Mouse (Mus musculus): ENCODE measurements around the gene Ago4. TPM values are rescaled to one million over a fixed set of nuclear protein-coding genes. Genes with fewer than 3 reads are reported as not detected.

Gene Ago4
- polyA plus RNA-seq, 1 experiment from 2014 or later, result 1.2 TPM

DNA sequence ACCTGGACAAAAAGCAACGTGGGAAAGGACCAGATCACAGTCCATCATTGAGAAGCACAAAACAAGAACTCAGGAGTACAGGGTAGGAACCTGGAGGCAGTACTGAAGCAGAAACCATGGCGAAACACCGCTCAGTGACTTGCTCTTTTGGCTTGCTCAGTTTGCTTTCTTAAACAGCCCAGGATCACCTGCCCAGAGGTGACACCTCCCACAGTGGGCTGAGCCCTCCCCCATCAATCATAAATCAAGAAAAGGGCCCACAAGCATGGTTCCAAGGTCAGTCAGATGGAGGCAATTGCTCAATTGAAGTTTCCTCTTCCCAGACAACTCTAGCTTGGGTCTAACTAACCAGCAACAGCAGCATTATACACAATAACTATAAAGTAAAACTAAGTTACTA lies 49.4 kb downstream of the Ago4 start:
- no peaks in the 10 kb centered on the region for H3K9me3 ChIP-seq (replicated peaks)
- no peaks in the 10 kb centered on the region for H3K27me3 ChIP-seq (ENCODE audit: low read depth, poor library complexity, severe bottlenecking)
- H3K4me3 ChIP-seq, result no peak overlapping the region
- WGBS, result 91% methylated on average over 3 of the region's 3 CpGs
- H3K27ac ChIP-seq, result no peak overlapping the region
- H3K36me3 ChIP-seq, result no peaks in the 10 kb centered on the region
- DNase-seq (ENCODE audit: low spot score), result no peak
- no peaks in the 10 kb centered on the region for H3K4me1 ChIP-seq

DNA sequence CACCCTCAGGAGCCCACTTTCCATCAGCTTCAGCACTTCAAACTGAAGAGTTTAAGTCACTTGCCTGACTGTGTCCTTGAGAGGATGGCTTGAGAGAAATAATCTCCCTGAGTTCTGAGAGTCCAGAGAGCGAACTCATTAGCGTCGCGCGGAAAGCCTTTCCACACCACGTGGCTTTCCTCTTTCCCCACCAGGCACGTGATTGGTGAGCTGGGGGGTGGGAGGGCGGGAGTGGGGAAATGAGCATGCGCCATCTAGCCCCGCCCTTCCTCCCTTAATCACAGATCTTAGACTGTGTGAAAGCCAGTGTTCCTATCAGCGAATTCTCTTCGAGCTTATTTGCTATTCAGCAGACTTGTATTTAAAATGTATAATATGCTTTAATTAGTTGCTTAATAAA lies 50.3 kb downstream of the Ago4 start:
- WGBS, result 85% methylated on average over 12 of the region's 12 CpGs
- Histone ChIP-seq H3K36me3 (no peaks in the 10 kb centered on the region), H3K27me3 (ENCODE audit: low read depth, poor library complexity, severe bottlenecking) (no peaks in the 10 kb centered on the region), H3K9me3 (replicated peaks) (no peaks in the 10 kb centered on the region), H3K4me3 (no peak overlapping the region), H3K4me1 (no peaks in the 10 kb centered on the region), H3K27ac (no peak overlapping the region)
- DNase-seq (ENCODE audit: low spot score), result no peak

DNA sequence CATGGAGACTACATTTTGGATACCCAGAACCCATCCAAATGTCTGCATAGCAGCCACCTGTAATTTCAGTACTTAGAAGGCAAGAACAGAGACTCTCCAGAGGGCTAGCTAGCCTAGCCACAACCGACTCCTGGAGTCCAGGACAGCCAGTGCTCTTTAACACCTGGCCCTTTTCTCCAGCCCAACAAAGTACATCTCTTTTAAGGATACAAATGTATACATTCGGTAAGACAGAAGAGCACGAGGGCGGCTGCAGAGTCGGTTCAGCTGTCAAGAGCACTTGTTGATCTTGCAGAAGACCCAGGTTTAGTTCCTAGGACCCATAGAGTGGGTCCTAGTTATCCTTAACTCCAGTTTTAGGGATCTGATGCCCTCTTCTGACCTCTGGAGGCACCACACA lies 51.8 kb downstream of the Ago4 start:
- DNase-seq (ENCODE audit: low spot score), result no peak
- H3K9me3 ChIP-seq (replicated peaks), result no peaks in the 10 kb centered on the region
- 93% methylated on average over 5 of the region's 5 CpGs for WGBS
- H3K4me3 ChIP-seq, result no peak overlapping the region
- no peak overlapping the region for H3K27ac ChIP-seq
- H3K4me1 ChIP-seq, result no peaks in the 10 kb centered on the region
- H3K27me3 ChIP-seq (ENCODE audit: low read depth, poor library complexity, severe bottlenecking), result no peaks in the 10 kb centered on the region
- no peaks in the 10 kb centered on the region for H3K36me3 ChIP-seq

DNA sequence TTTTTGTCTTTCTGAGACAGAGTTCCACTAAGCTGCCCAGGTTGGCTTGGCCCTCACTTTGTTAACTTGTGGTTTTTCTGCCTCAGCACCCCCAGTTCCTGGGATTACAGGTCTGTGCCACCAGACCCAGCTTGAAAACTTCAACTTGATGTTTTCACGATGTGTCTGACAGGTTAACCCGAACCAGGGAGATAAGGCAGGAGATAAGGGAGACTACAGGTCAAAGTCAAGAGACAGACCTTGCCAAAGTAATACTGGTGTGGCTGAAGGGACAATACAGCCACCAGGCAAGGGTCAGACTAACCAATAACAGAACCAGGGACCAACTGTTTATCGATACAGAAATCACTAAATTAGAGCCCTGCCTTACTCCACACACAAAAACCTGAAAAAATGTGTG lies 53.0 kb downstream of the Ago4 start:
- DNase-seq (ENCODE audit: low spot score), result no peak
- WGBS, result 53% methylated on average over 3 of the region's 3 CpGs

DNA sequence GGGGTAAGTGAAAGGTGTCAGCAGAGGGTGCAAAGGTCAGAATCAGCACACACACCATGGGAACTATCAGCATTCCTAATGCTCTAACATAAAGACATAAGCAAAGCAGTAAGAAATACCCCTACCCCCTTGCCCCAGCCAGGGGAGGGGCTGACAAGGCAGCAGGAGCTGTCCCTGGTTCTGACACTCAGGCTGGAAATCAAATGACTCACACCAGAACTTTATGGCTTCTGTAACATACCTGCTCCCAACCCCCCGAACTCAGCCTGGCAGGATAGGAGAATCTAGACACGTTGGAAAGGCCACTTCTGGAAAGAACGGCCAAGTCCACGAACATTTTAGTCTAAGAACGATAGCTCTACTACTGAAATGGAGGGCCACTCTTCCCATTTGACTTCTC lies 60.2 kb downstream of the Ago4 start:
- no peaks in the 10 kb centered on the region for H3K27me3 ChIP-seq (ENCODE audit: low read depth, poor library complexity, severe bottlenecking)
- no peaks in the 10 kb centered on the region for H3K36me3 ChIP-seq
- peaks cover 8% of the 10 kb centered on the region for H3K4me1 ChIP-seq
- no peak overlapping the region for H3K27ac ChIP-seq
- no peaks in the 10 kb centered on the region for H3K9me3 ChIP-seq (replicated peaks)
- no peak overlapping the region for H3K4me3 ChIP-seq
- WGBS, result 45% methylated on average over 5 of the region's 5 CpGs
- DNase-seq (ENCODE audit: low spot score), result peak; percentile 40

More for the DNA sequence above, 53.0 kb downstream of the Ago4 start:
- Histone ChIP-seq H3K27ac (no peak overlapping the region), H3K4me3 (no peak overlapping the region), H3K4me1 (no peaks in the 10 kb centered on the region), H3K9me3 (replicated peaks) (no peaks in the 10 kb centered on the region), H3K27me3 (ENCODE audit: low read depth, poor library complexity, severe bottlenecking) (no peaks in the 10 kb centered on the region), H3K36me3 (no peaks in the 10 kb centered on the region)

DNA sequence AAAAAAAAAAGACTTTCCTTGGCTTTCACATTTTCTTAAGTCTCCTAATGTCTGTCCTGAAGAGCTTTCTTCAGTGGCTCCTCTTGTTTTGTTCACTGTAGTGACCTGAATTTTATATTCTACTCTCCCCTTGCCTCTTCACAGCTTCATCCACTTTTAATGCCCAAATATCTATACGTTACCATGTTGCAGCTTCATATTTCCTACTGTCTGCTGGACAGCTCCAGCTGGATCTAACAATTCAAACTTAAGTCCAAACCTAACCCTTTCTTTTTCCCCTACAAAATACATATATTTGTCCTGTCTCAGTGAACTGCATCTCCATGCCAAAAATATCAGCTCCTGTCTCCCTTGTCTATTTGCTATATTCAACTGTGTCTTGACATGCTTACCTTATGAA lies 63.9 kb downstream of the Ago4 start:
- Histone ChIP-seq H3K4me3 (no peak overlapping the region), H3K4me1 (peaks cover 43% of the 10 kb centered on the region), H3K9me3 (replicated peaks) (no peaks in the 10 kb centered on the region), H3K27ac (no peak overlapping the region), H3K27me3 (ENCODE audit: low read depth, poor library complexity, severe bottlenecking) (no peaks in the 10 kb centered on the region), H3K36me3 (no peaks in the 10 kb centered on the region)
- DNase-seq (ENCODE audit: low spot score), result no peak
- 79% methylated on average over 1 of the region's 1 CpGs for WGBS

DNA sequence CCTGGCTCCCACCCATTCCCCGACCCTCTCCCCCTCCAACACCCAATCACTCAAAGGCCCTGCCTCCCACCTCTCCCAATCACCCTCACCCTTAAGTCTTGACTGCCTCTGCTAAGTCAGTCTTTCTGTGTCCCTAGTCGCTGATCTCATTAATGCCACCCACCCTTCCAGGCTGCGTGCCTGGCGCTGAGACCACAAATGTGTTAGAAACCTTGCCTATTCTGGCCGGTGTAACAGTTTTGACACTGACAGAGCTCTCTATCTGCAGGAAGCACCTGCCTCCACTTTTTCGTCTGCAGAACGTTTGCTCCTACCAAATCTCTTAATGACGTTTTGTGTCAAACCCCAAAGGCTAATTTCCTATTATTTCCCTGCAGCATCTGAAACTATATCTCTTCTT lies 64.3 kb downstream of the Ago4 start:
- peak overlapping the region; percentile 79 for H3K4me3 ChIP-seq
- no peaks in the 10 kb centered on the region for H3K9me3 ChIP-seq (replicated peaks)
- H3K27ac ChIP-seq, result peak overlapping the region; percentile 95
- DNase-seq (ENCODE audit: low spot score), result no peak
- 10% methylated on average over 8 of the region's 8 CpGs for WGBS
- peaks cover 46% of the 10 kb centered on the region for H3K4me1 ChIP-seq
- no peaks in the 10 kb centered on the region for H3K27me3 ChIP-seq (ENCODE audit: low read depth, poor library complexity, severe bottlenecking)
- H3K36me3 ChIP-seq, result no peaks in the 10 kb centered on the region

DNA sequence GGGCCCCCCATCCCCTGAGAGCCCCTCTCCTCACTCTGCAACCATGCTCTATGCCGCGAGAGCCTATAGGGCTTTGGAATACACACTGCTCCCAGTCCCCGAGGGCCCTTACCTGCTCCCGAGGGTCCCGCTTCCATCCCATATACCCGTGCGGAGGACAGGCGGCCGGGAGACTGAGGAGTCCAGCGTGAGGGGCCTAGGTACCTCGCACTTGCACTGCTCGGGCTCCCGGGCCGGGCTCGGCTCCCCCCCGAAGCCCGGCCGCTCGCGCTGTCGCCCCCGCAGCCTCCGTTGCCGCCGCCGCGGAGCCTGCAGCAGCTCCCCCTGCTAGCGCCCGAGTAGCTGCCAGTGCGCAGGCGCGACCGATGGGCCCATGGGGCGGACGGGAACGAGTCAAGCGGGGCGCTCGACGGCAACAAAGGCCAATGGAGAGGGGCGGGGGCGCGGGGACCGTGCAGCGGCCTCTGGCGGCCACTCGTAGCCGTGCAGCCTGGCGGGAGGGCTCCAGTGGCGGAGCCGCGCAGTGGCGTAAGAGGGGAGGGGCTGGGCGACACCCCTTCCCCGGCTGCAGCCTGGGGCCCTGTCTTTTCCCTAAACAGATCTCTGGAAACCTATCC lies 64.9 kb downstream of the Ago4 start, which contains the start of gene Ago1:
TSS of gene Ago1 (minus strand) at position 299 of the 617 bp plus-strand sequence.
- peak within 1 kb of the TSS; percentile 79 for H3K4me3 ChIP-seq
- H3K36me3 ChIP-seq, result no peaks in the 10 kb centered on the region
- H3K27me3 ChIP-seq (ENCODE audit: low read depth, poor library complexity, severe bottlenecking), result no peaks in the 10 kb centered on the region
- peak within 1 kb of the TSS; percentile 95 for H3K27ac ChIP-seq
- WGBS, result under 1% methylated on average over 55 of the region's 55 CpGs
- H3K4me1 ChIP-seq, result peaks cover 46% of the 10 kb centered on the region
- peak; percentile 98 for DNase-seq (ENCODE audit: low spot score)
- no peaks in the 10 kb centered on the region for H3K9me3 ChIP-seq (replicated peaks)

DNA sequence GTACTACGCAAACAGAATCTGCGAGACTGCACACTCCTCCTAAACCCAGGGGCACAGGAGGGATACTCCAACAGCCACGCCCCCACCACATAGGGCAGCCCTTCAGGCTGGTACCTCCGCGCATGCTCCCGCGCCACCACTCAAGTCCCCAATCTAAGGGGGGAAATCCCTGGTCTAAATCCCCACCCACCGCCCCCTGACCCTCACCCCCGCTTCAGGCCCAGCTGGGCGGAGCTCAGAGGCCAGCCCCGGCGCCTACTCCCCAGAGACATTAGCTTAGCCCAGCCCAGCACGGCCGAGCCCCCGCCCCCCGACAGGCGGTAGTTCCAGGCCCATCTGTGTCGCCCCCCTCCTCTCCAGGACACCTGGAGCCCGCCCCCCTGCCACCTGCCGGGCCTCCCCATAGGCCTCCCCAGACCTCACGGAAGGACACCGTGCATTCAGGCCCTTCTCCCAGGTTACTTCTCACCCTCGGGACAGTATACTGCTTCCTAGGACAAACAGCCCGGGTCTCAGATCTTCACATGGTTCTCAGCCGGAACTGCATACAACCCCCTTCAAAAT lies 65.5 kb downstream of the Ago4 start:
- no peaks in the 10 kb centered on the region for H3K27me3 ChIP-seq (ENCODE audit: low read depth, poor library complexity, severe bottlenecking)
- peak; percentile 87 for DNase-seq (ENCODE audit: low spot score)
- no peaks in the 10 kb centered on the region for H3K9me3 ChIP-seq (replicated peaks)
- peak overlapping the region; percentile 95 for H3K27ac ChIP-seq
- 2% methylated on average over 25 of the region's 25 CpGs for WGBS
- peaks cover 46% of the 10 kb centered on the region for H3K4me1 ChIP-seq
- H3K36me3 ChIP-seq, result no peaks in the 10 kb centered on the region
- H3K4me3 ChIP-seq, result peak overlapping the region; percentile 79

DNA sequence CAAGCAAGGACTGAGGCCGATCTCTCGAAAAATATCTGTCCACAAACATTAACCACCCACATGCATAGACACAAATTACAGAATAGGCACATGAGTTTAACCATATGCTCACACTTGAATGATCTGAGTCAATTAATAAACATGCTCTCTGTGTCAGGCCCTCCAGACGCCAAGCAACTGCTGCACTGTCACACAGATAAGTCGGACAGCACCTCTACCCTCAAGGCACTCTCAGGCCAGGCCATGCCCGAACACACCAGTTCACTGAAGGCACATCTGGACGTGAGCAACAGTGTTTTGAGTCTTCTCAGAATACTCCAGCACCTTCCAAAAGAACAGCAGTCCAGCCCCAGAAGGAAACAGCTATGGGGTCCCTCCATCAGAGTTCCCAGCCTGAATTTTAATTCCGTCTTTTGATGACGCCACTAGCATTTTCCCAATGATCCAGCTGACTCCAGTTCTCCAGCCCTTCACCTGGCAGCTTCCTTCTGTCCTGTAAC lies 67.0 kb downstream of the Ago4 start:
- Histone ChIP-seq H3K27ac (no peak overlapping the region), H3K27me3 (ENCODE audit: low read depth, poor library complexity, severe bottlenecking) (no peaks in the 10 kb centered on the region), H3K36me3 (0 out of 2 replicates have a peak, but pooled peaks cover 3% of the 10 kb centered on the region), H3K9me3 (replicated peaks) (no peaks in the 10 kb centered on the region), H3K4me3 (peak overlapping the region; percentile 9; the same call in 1 of the 2 replicates), H3K4me1 (peaks cover 46% of the 10 kb centered on the region)
- no peak for DNase-seq (ENCODE audit: low spot score)
- 29% methylated on average over 8 of the region's 8 CpGs for WGBS

DNA sequence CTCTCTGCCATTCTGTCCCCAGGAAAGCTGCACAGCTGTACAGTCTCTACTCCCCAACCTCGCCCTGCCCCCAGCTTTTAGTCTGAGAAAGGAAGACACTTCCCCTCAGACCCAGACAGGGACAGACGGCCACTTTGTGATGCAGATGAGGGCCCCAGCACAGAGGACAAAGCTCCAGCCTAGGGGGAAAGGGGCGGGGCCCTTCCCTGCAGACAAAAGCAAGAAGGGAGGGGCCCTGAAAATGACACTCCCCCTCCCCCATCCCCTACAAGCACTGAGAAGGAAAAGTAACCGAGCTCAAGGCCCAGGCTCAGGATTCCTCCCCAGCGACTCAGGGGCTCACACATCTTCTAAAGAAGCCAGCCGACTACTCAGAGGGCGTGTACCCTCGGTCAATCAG lies 67.4 kb downstream of the Ago4 start:
- 7% methylated on average over 8 of the region's 8 CpGs for WGBS

DNA sequence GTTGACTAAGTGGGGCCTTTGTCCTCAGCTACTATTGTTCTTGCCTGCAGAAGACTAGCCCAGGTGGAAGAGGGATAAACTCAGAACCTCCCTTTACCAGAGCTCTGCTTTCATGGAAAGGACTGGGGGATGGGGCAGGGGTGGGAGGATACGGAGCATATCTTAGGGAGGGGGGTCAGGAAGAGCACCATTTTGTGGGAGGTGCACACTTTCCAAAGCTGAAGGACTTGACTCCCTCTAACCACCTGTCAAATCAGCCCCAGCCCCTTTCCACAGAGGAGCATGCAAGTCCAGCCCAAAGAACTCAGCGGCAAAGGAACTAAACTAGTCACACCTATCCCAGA lies 68.4 kb downstream of the Ago4 start:
- Histone ChIP-seq H3K4me1 (peaks cover 46% of the 10 kb centered on the region), H3K9me3 (replicated peaks) (no peaks in the 10 kb centered on the region), H3K4me3 (no peak overlapping the region), H3K27me3 (ENCODE audit: low read depth, poor library complexity, severe bottlenecking) (no peaks in the 10 kb centered on the region), H3K36me3 (peaks cover 13% of the 10 kb centered on the region), H3K27ac (no peak overlapping the region)
- WGBS, result 13% methylated on average over 2 of the region's 2 CpGs
- no peak for DNase-seq (ENCODE audit: low spot score)

More for the DNA sequence above, 67.4 kb downstream of the Ago4 start:
- H3K36me3 ChIP-seq, result peaks cover 4% of the 10 kb centered on the region; the same call in 1 of the 2 replicates
- H3K27me3 ChIP-seq (ENCODE audit: low read depth, poor library complexity, severe bottlenecking), result no peaks in the 10 kb centered on the region
- peak overlapping the region; percentile 9; the same call in 1 of the 2 replicates for H3K4me3 ChIP-seq
- H3K27ac ChIP-seq, result peak overlapping the region; percentile 65; the same call in 1 of the 2 replicates
- DNase-seq (ENCODE audit: low spot score), result peak; percentile 49
- H3K4me1 ChIP-seq, result peaks cover 46% of the 10 kb centered on the region
- no peaks in the 10 kb centered on the region for H3K9me3 ChIP-seq (replicated peaks)

DNA sequence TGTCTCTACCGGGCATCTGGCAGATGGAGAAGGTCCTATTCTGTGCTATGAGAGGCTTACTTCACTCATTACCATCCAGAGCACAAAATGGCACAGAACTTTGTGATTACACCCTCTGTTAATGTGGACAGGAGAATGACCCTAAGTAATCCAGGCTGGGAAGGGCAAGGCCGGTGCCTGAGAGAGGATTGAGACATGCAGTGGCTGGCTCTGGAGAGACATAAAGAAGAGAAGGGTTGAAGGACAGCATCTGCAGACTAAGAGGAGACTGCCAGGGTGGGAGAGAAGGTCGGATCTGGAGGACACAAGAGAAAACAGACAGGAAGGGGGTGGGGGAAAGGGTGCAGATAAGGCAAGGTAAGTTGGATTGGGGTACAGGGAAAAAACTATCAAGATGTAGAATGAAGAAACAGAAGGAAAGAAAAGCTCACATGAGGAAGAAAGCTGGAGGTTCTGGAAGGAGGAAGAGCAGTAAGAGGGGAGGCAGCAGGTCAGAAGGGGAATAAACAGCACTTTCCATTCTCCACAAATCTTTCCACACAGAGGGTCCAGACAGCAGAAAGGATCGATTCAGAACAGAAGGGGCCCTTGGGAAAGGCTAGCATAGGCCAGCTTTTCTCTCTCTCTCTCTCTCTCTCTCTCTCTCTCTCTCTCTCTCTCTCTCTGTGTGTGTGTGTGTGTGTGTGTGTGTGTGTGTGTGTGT lies 68.9 kb downstream of the Ago4 start:
- no peak for DNase-seq (ENCODE audit: low spot score)
- H3K27ac ChIP-seq, result no peak overlapping the region
- H3K36me3 ChIP-seq, result peaks cover 19% of the 10 kb centered on the region
- WGBS, result 39% methylated on average over 4 of the region's 4 CpGs
- no peak overlapping the region for H3K4me3 ChIP-seq
- H3K4me1 ChIP-seq, result peaks cover 46% of the 10 kb centered on the region
- H3K9me3 ChIP-seq (replicated peaks), result no peaks in the 10 kb centered on the region
- H3K27me3 ChIP-seq (ENCODE audit: low read depth, poor library complexity, severe bottlenecking), result no peaks in the 10 kb centered on the region

Measured in limb, embryonic 10.5 days (tissue).